Mouse (Mus musculus) T-helper 17 cell (primary cell): ENCODE measurements at regions not wholly inside any gene's neighbourhood (a gene's known extent, or its start where the extent isn't known, plus 50 kb on each side); places are given as distances from the start of the nearest gene placed in this dataset.

Source experiments
- in situ Hi-C, 2 experiments: fragments of 300-600 bp; cut with MboI, MseI; formaldehyde crosslinking; loops; 1 replicate in 1 of 2; 2 replicates in 1 of 2; pipeline ENCODE4 v1.15.1; 2025; ENCODE audit warnings: high pct_unique_total_duplicates in 2 of 2

GRCm38 (mm10) chr4:9010381-9011128, 771.7 kb upstream of the Car8 start:
- in situ Hi-C loops, result no loop called here

GRCm38 (mm10) chr4:9009656-9010055, 770.8 kb upstream of the Car8 start:
- in situ Hi-C loops, result no loop called here

- in situ Hi-C loops, result no loop called here
Measured at GRCm38 (mm10) chr4:9005938-9006626, 767.2 kb upstream of the Car8 start.

GRCm38 (mm10) chr4:9003891-9004290, 765.0 kb upstream of the Car8 start:
- in situ Hi-C loops, result no loop called here

- in situ Hi-C loops, result no loop called here
Measured at GRCm38 (mm10) chr4:9002380-9002779, 763.5 kb upstream of the Car8 start.

- in situ Hi-C loops, result no loop called here
Measured at GRCm38 (mm10) chr4:8998606-8999005, 759.8 kb upstream of the Car8 start.

- in situ Hi-C loops, result loop anchor here in 1 of 2 experiments (5.0 kb wide), 1 partner anchor 890 kb away; no protein-coding TSS in a partner anchor
Measured at GRCm38 (mm10) chr4:8992171-8992570, 753.3 kb upstream of the Car8 start.

- in situ Hi-C loops, result loop anchor here in 1 of 2 experiments (5.0 kb wide), 1 partner anchor 888 kb away; no protein-coding TSS in a partner anchor
Measured at GRCm38 (mm10) chr4:8990551-8990950, 751.7 kb upstream of the Car8 start.

GRCm38 (mm10) chr4:8989614-8990013, 750.8 kb upstream of the Car8 start:
- in situ Hi-C loops, result loop anchor here in 1 of 2 experiments (5.0 kb wide), 1 partner anchor 887 kb away; no protein-coding TSS in a partner anchor

- in situ Hi-C loops, result no loop called here
Measured at GRCm38 (mm10) chr4:8989110-8989509, 750.3 kb upstream of the Car8 start.

- in situ Hi-C loops, result no loop called here
Measured at GRCm38 (mm10) chr4:8988345-8988733, 749.5 kb upstream of the Car8 start.

GRCm38 (mm10) chr4:8987544-8988344, 748.9 kb upstream of the Car8 start:
- in situ Hi-C loops, result no loop called here

- in situ Hi-C loops, result no loop called here
Measured at GRCm38 (mm10) chr4:8986394-8987091, 747.7 kb upstream of the Car8 start.

GRCm38 (mm10) chr4:8984059-8984606, 745.3 kb upstream of the Car8 start:
- in situ Hi-C loops, result no loop called here

GRCm38 (mm10) chr4:8978949-8979348, 740.1 kb upstream of the Car8 start:
- in situ Hi-C loops, result no loop called here

GRCm38 (mm10) chr4:8969951-8970455, 731.2 kb upstream of the Car8 start:
- in situ Hi-C loops, result no loop called here

GRCm38 (mm10) chr4:8968741-8969140, 729.9 kb upstream of the Car8 start:
- in situ Hi-C loops, result no loop called here

GRCm38 (mm10) chr4:8967986-8968385, 729.1 kb upstream of the Car8 start:
- in situ Hi-C loops, result no loop called here

- in situ Hi-C loops, result no loop called here
Measured at GRCm38 (mm10) chr4:8965563-8965962, 726.7 kb upstream of the Car8 start.

- in situ Hi-C loops, result loop anchor here in 1 of 2 experiments (5.0 kb wide), 1 partner anchor 54 kb away; no protein-coding TSS in a partner anchor
Measured at GRCm38 (mm10) chr4:8962959-8963572, 724.2 kb upstream of the Car8 start.
